ENCODE assay signal across 8 mouse cellular contexts in genomic region chr3:27584607-27585605, GRCm38 (mm10).
DNase-seq lines count a peak whose midpoint lies in the region; ATAC-seq and TF ChIP-seq lines count a peak whose summit lies in the region.

No protein-coding gene starts in this region.

- H3K4me1 ChIP-seq in midbrain, embryonic 10.5 days: peaks cover 39% of the 10 kb centered on the region
- peaks cover 7% of the 10 kb centered on the region; the same call in 1 of the 2 replicates for H3K4me1 ChIP-seq in midbrain, postnatal 0 days (ENCODE audit: insufficient read depth, low read length)
- peaks cover 10% of the 10 kb centered on the region; the same call in 1 of the 2 replicates for H3K4me1 ChIP-seq in stomach, embryonic 15.5 days

- no peak for TF ChIP-seq CTCF in midbrain, postnatal 0 days (IDR thresholded peaks at IDR 0.05)

- no peak overlapping the region for H3K4me3 ChIP-seq in midbrain, embryonic 10.5 days
- no peak overlapping the region for H3K4me3 ChIP-seq in midbrain, postnatal 0 days (ENCODE audit: low read depth, low read length)
- no peak overlapping the region for H3K4me3 ChIP-seq in stomach, embryonic 15.5 days (replicated peaks)

- no peak for ATAC-seq in midbrain, postnatal 0 days (ENCODE audit: low FRiP score)
- ATAC-seq in granulocyte monocyte progenitor cell, adult 5-6 weeks (replicated peaks; ENCODE audit: poor library complexity, severe bottlenecking): peak; percentile 97
- no peak for ATAC-seq in stomach, embryonic 15.5 days (ENCODE audit: insufficient read depth, low FRiP score, low read depth)

- no peaks in the 10 kb centered on the region for H3K9me3 ChIP-seq in midbrain, embryonic 10.5 days (replicated peaks)
- H3K9me3 ChIP-seq in midbrain, postnatal 0 days (ENCODE audit: low read length): no peaks in the 10 kb centered on the region
- H3K9me3 ChIP-seq in stomach, embryonic 15.5 days: no peaks in the 10 kb centered on the region

- H3K36me3 ChIP-seq in midbrain, embryonic 10.5 days: no peaks in the 10 kb centered on the region
- H3K36me3 ChIP-seq in midbrain, postnatal 0 days (ENCODE audit: insufficient read depth, low read length): no peaks in the 10 kb centered on the region
- H3K36me3 ChIP-seq in stomach, embryonic 15.5 days: no peaks in the 10 kb centered on the region

- no peak overlapping the region for H3K4me2 ChIP-seq in midbrain, postnatal 0 days (ENCODE audit: low read depth, low read length, poor library complexity, severe bottlenecking)
- H3K4me2 ChIP-seq in stomach, embryonic 15.5 days: no peak overlapping the region

- DNase-seq in midbrain, embryonic 10.5 days (ENCODE audit: low spot score): no peak
- DNase-seq in midbrain, postnatal 0 days (ENCODE audit: low spot score): no peak
- DNase-seq in kidney, postnatal 36 days: peak; percentile 43 to 56
- no peak for DNase-seq in cerebellum, adult 8-10 months
- DNase-seq in thymus, postnatal 0 days (ENCODE audit: low spot score): no peak
- no peak for DNase-seq in testis, postnatal 10 days (ENCODE audit: low spot score)

- H3K9ac ChIP-seq in midbrain, postnatal 0 days (replicated peaks; ENCODE audit: low read length, poor library complexity, severe bottlenecking): no peak overlapping the region
- H3K9ac ChIP-seq in stomach, embryonic 15.5 days: no peak overlapping the region

- H3K27ac ChIP-seq in midbrain, embryonic 10.5 days (replicated peaks): peak overlapping the region; percentile 57
- H3K27ac ChIP-seq in midbrain, postnatal 0 days (ENCODE audit: low read depth, low read length): no peak overlapping the region
- 0 out of 2 replicates have a peak overlapping the region, but pooled peaks have one; percentile 19 for H3K27ac ChIP-seq in stomach, embryonic 15.5 days

- 57% methylated on average over 11 of the region's 11 CpGs for WGBS in midbrain, embryonic 10.5 days
- 61% methylated on average over 11 of the region's 11 CpGs for WGBS in midbrain, postnatal 0 days
- 46% methylated on average over 11 of the region's 11 CpGs for WGBS in stomach, embryonic 15.5 days

- H3K27me3 ChIP-seq in midbrain, embryonic 10.5 days (ENCODE audit: low read depth, poor library complexity, severe bottlenecking): no peaks in the 10 kb centered on the region
- no peaks in the 10 kb centered on the region for H3K27me3 ChIP-seq in midbrain, postnatal 0 days (ENCODE audit: insufficient read depth, low read length)
- H3K27me3 ChIP-seq in stomach, embryonic 15.5 days (replicated peaks): no peaks in the 10 kb centered on the region

Comparison
In these comparisons a context has a peak if more than half of its experiments do, and no peak if none do; other contexts are left out.
1. DNase-seq: peak in kidney, postnatal 36 days (2 of 2); none in midbrain, embryonic 10.5 days (single experiment), midbrain, postnatal 0 days (single experiment), cerebellum, adult 8-10 months (single experiment), thymus, postnatal 0 days (single experiment) and testis, postnatal 10 days (single experiment).